Mouse (Mus musculus) kidney, adult 2 months (tissue): ENCODE measurements around the gene Egln3.

Experiments
- CTCF ChIP-seq: fragments of 200-500 bp; conservative IDR thresholded peaks from 2 replicates; pipeline ENCODE4 v1.5.1; 2011; ENCODE audit warnings: low read depth, mild to moderate bottlenecking, control low read depth, low read length, moderate library complexity, mixed read lengths; ENCODE audit not compliant: insufficient read depth, insufficient read length
- POLR2A ChIP-seq: fragments of 200-500 bp; IDR thresholded peaks from one replicate; pipeline ENCODE4 v1.6.1; 2011; ENCODE audit warnings: low read depth, low read length, control low read depth

- TF ChIP-seq CTCF (no peak), POLR2A (no peak)
Measured at GRCm38 (mm10) chr12:54168786-54169185, 34.9 kb downstream of the Egln3 start.
